ENCODE assay signal across 9 mouse cellular contexts in the genomic region with DNA sequence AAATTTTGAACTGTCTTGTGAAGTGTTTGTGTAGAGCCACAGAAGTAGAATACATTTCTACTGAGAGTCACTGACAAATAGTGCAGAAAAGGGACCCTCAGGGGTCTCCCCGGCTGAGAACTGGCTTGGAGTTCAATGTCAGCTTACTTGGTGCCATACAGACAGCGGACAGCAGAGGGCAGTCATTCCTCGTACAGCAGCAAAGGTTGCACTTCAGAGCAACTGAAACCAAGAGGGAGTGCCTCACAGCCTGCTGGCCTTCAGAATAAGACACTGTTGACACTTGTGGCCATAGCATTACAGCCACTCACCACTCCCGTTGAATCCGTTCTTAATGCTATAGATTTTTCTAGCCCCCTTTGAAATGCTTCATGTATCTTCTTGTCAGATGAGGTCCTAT. TPM values are rescaled to one million over a fixed set of nuclear protein-coding genes. Genes with fewer than 3 reads are reported as not detected.
DNase-seq lines count a peak whose midpoint lies in the region; ATAC-seq and TF ChIP-seq lines count a peak whose summit lies in the region.
"Had no signal": no experiment of that assay in that cellular context is flagged by ENCODE, and none has a peak within 500 bp of the region (broad histone marks: within the 10 kb centered on the region; RNA-seq: fewer than 3 reads in every experiment).

No protein-coding gene starts in this region.

- peak; percentile 42 for DNase-seq in ovary, postnatal 10 days (ENCODE audit: low spot score)
- DNase-seq in ovary, adult 18-20 months (ENCODE audit: low spot score): no peak
- DNase-seq in liver, postnatal 0 days: peak; percentile 75
- DNase-seq in thymus, postnatal 0 days (ENCODE audit: low spot score): peak; percentile 59

- no peaks in the 10 kb centered on the region for H3K4me1 ChIP-seq in kidney, embryonic 14.5 days (ENCODE audit: control insufficient read depth, insufficient read depth, low read length)
- no peaks in the 10 kb centered on the region for H3K4me1 ChIP-seq in liver, postnatal 0 days (ENCODE audit: insufficient read depth)
- H3K4me1 ChIP-seq in neural tube, embryonic 14.5 days (ENCODE audit: control insufficient read depth, insufficient read depth, low read length): peaks cover 4% of the 10 kb centered on the region; the same call in 1 of the 2 replicates

- H3K9me3 ChIP-seq in kidney, embryonic 14.5 days (ENCODE audit: control insufficient read depth, low read length): no peaks in the 10 kb centered on the region
- no peaks in the 10 kb centered on the region for H3K9me3 ChIP-seq in liver, postnatal 0 days (ENCODE audit: low read length)
- no peaks in the 10 kb centered on the region for H3K9me3 ChIP-seq in neural tube, embryonic 14.5 days (ENCODE audit: control insufficient read depth, low read length)

- TF ChIP-seq EP300 in liver, postnatal 0 days (IDR thresholded peaks at IDR 0.05; ENCODE audit: low read depth): no peak

- H3K27ac ChIP-seq in kidney, embryonic 14.5 days (ENCODE audit: low read depth, low read length): no peak overlapping the region
- no peak overlapping the region for H3K27ac ChIP-seq in liver, postnatal 0 days (ENCODE audit: low read depth)
- no peak overlapping the region for H3K27ac ChIP-seq in neural tube, embryonic 14.5 days (ENCODE audit: low read depth, low read length)

- 15% methylated on average over 5 of the region's 5 CpGs for WGBS in kidney, embryonic 14.5 days
- WGBS in liver, postnatal 0 days (ENCODE audit: insufficient replicate concordance): 7% methylated on average over 5 of the region's 5 CpGs
- whole genome bisulfite sequencing in neural tube, embryonic 14.5 days: 17% methylated on average over 5 of the region's 5 CpGs

- H3K27me3 ChIP-seq in kidney, embryonic 14.5 days (ENCODE audit: control insufficient read depth, insufficient read depth, low read length): no peaks in the 10 kb centered on the region
- H3K27me3 ChIP-seq in liver, postnatal 0 days (ENCODE audit: insufficient read depth, low read length): 0 out of 2 replicates have a peak, but pooled peaks cover 4% of the 10 kb centered on the region
- H3K27me3 ChIP-seq in neural tube, embryonic 14.5 days (ENCODE audit: control insufficient read depth, insufficient read depth, low read length): no peaks in the 10 kb centered on the region

- H3K4me2 ChIP-seq in kidney, embryonic 14.5 days (replicated peaks; ENCODE audit: low read depth, low read length): no peak overlapping the region
- H3K4me2 ChIP-seq in liver, postnatal 0 days (ENCODE audit: low read depth, low read length): no peak overlapping the region
- no peak overlapping the region for H3K4me2 ChIP-seq in neural tube, embryonic 14.5 days (ENCODE audit: low read depth, low read length)

- TF ChIP-seq CTCF in liver, postnatal 0 days (IDR thresholded peaks at IDR 0.05; ENCODE audit: low read depth): peak; percentile 92

- H3K9ac ChIP-seq in kidney, embryonic 14.5 days (ENCODE audit: low read depth, low read length): no peak overlapping the region
- no peak overlapping the region for H3K9ac ChIP-seq in liver, postnatal 0 days (replicated peaks)
- H3K9ac ChIP-seq in neural tube, embryonic 14.5 days (replicated peaks; ENCODE audit: low read depth, low read length): no peak overlapping the region

- no peak overlapping the region for H3K4me3 ChIP-seq in kidney, embryonic 14.5 days (ENCODE audit: low read length)
- H3K4me3 ChIP-seq in liver, postnatal 0 days (ENCODE audit: low read depth, low read length): no peak overlapping the region
- no peak overlapping the region for H3K4me3 ChIP-seq in neural tube, embryonic 14.5 days (ENCODE audit: low read depth, low read length)
- H3K4me3 ChIP-seq: erythroblast, embryonic 14.5 days had no signal

- ATAC-seq in cerebellum, adult (ENCODE audit: insufficient number of reproducible peaks, low FRiP score, low TSS enrichment): 0 out of 2 replicates have a peak, but pooled peaks have one; percentile 27
- ATAC-seq in frontal cortex, adult (ENCODE audit: low TSS enrichment): peak; percentile 70
- ATAC-seq in kidney, embryonic 14.5 days (ENCODE audit: low FRiP score, low TSS enrichment): peak; percentile 76; the same call in 1 of the 2 replicates
- no peak for ATAC-seq in liver, postnatal 0 days
- peak; percentile 31; the same call in 1 of the 2 replicates for ATAC-seq in neural tube, embryonic 14.5 days (ENCODE audit: low read depth)

- no peaks in the 10 kb centered on the region for H3K36me3 ChIP-seq in kidney, embryonic 14.5 days (ENCODE audit: control insufficient read depth, insufficient read depth, low read length)
- no peaks in the 10 kb centered on the region for H3K36me3 ChIP-seq in liver, postnatal 0 days (replicated peaks; ENCODE audit: insufficient read depth, low read length)
- H3K36me3 ChIP-seq in neural tube, embryonic 14.5 days (ENCODE audit: control insufficient read depth, insufficient read depth, low read length): no peaks in the 10 kb centered on the region

RNA-seq across cellular contexts. Expression of a gene that starts 9.5 kb away (rescaled TPM):
- polyA plus RNA-seq in kidney, embryonic 14.5 days (2014; fragmentation: Nextera tagmentation; extraction: Ambion mirVana): 45.6 and 62.1 TPM in 2 replicates
- polyA plus RNA-seq in liver, postnatal 0 days (2015; fragmentation: Nextera tagmentation; extraction: Ambion mirVana): 12.2 and 12.5 TPM in 2 replicates
- 54.9 and 55.6 TPM in 2 replicates for polyA plus RNA-seq in neural tube, embryonic 14.5 days (2014; fragmentation: Nextera tagmentation; extraction: Ambion mirVana)
- 50.1 and 52.1 TPM in 2 replicates for polyA plus RNA-seq in thymus, postnatal 0 days (2015; fragmentation: Nextera tagmentation; extraction: Ambion mirVana)

RNA-seq across cellular contexts. Expression of a gene that starts 17.5 kb away (rescaled TPM):
- 207 and 237 TPM in 2 replicates for polyA plus RNA-seq in kidney, embryonic 14.5 days (2014; fragmentation: Nextera tagmentation; extraction: Ambion mirVana)
- 71.3 and 76.8 TPM in 2 replicates for polyA plus RNA-seq in liver, postnatal 0 days (2015; fragmentation: Nextera tagmentation; extraction: Ambion mirVana)
- polyA plus RNA-seq in neural tube, embryonic 14.5 days (2014; fragmentation: Nextera tagmentation; extraction: Ambion mirVana): 147 and 158 TPM in 2 replicates
- polyA plus RNA-seq in thymus, postnatal 0 days (2015; fragmentation: Nextera tagmentation; extraction: Ambion mirVana): 148 and 164 TPM in 2 replicates

RNA-seq across cellular contexts. Expression of a gene that starts 17.6 kb away (rescaled TPM):
- 9.5 and 18.1 TPM in 2 replicates for polyA plus RNA-seq in kidney, embryonic 14.5 days (2014; fragmentation: Nextera tagmentation; extraction: Ambion mirVana)
- 1.7 and 1.8 TPM in 2 replicates for polyA plus RNA-seq in liver, postnatal 0 days (2015; fragmentation: Nextera tagmentation; extraction: Ambion mirVana)
- 15.9 and 20.1 TPM in 2 replicates for polyA plus RNA-seq in neural tube, embryonic 14.5 days (2014; fragmentation: Nextera tagmentation; extraction: Ambion mirVana)
- 19.2 and 20.7 TPM in 2 replicates for polyA plus RNA-seq in thymus, postnatal 0 days (2015; fragmentation: Nextera tagmentation; extraction: Ambion mirVana)

RNA-seq across cellular contexts. Expression of a gene that starts 18.2 kb away (rescaled TPM):
- not detected in 2 replicates for polyA plus RNA-seq in kidney, embryonic 14.5 days (2014; fragmentation: Nextera tagmentation; extraction: Ambion mirVana)
- not detected in 2 replicates for polyA plus RNA-seq in liver, postnatal 0 days (2015; fragmentation: Nextera tagmentation; extraction: Ambion mirVana)
- 0.12 and 0.36 TPM in 2 replicates for polyA plus RNA-seq in neural tube, embryonic 14.5 days (2014; fragmentation: Nextera tagmentation; extraction: Ambion mirVana)
- polyA plus RNA-seq in thymus, postnatal 0 days (2015; fragmentation: Nextera tagmentation; extraction: Ambion mirVana): 0.06 and 0.07 TPM in 2 replicates

RNA-seq across cellular contexts. Expression of a gene that starts 42.2 kb away (rescaled TPM):
- polyA plus RNA-seq in kidney, embryonic 14.5 days (2014; fragmentation: Nextera tagmentation; extraction: Ambion mirVana): 0.15 and 0.26 TPM in 2 replicates
- not detected in 2 replicates for polyA plus RNA-seq in liver, postnatal 0 days (2015; fragmentation: Nextera tagmentation; extraction: Ambion mirVana)
- 0.76 and 1.8 TPM in 2 replicates for polyA plus RNA-seq in neural tube, embryonic 14.5 days (2014; fragmentation: Nextera tagmentation; extraction: Ambion mirVana)
- not detected in 2 replicates for polyA plus RNA-seq in thymus, postnatal 0 days (2015; fragmentation: Nextera tagmentation; extraction: Ambion mirVana)
- polyA plus RNA-seq: erythroblast, embryonic 14.5 days had no signal
